Mouse (Mus musculus): ENCODE measurements at regions not wholly inside any gene's neighbourhood (a gene's known extent, or its start where the extent isn't known, plus 50 kb on each side); places are given as distances from the start of the nearest gene placed in this dataset.
"Not testable (repeated sequence)": the region's sequence is repeated elsewhere in the genome, so short reads cannot be mapped to it uniquely, and the experiment has no call there.

GRCm38 (mm10) chr5:28795130-28795758, 328.2 kb upstream of the Shh start:
- Histone ChIP-seq H3K36me3 (no peaks in the 10 kb centered on the region), H3K4me3 (no peak overlapping the region), H3K9ac (no peak overlapping the region), H3K27me3 (no peaks in the 10 kb centered on the region), H3K4me1 (no peaks in the 10 kb centered on the region), H3K27ac (no peak overlapping the region), H3K9me3 (replicated peaks) (no peaks in the 10 kb centered on the region), H3K4me2 (replicated peaks) (no peak overlapping the region)
- ATAC-seq (ENCODE audit: low FRiP score) = 0 out of 2 replicates have a peak, but pooled peaks have one; percentile 40
- 98% methylated on average over 6 of the region's 6 CpGs for WGBS

- no peaks in the 10 kb centered on the region for H3K9me3 ChIP-seq (replicated peaks)
- H3K36me3 ChIP-seq = no peaks in the 10 kb centered on the region
- H3K4me1 ChIP-seq = no peaks in the 10 kb centered on the region
- H3K27ac ChIP-seq = no peak overlapping the region
- no peak overlapping the region for H3K9ac ChIP-seq
- no peak overlapping the region for H3K4me2 ChIP-seq (replicated peaks)
- no peak overlapping the region for H3K4me3 ChIP-seq
- ATAC-seq (ENCODE audit: low FRiP score) = no peak
- 85% methylated on average over 2 of the region's 2 CpGs for WGBS
- no peaks in the 10 kb centered on the region for H3K27me3 ChIP-seq
Measured at GRCm38 (mm10) chr5:28793781-28794180, 326.7 kb upstream of the Shh start.

GRCm38 (mm10) chr5:28785347-28786060, 318.4 kb upstream of the Shh start:
- no peak for ATAC-seq (ENCODE audit: low FRiP score)
- no peak overlapping the region for H3K27ac ChIP-seq

GRCm38 (mm10) chr5:28784339-28784966, 317.4 kb upstream of the Shh start:
- Histone ChIP-seq H3K4me3 (no peak overlapping the region), H3K4me1 (no peaks in the 10 kb centered on the region), H3K27ac (no peak overlapping the region), H3K36me3 (no peaks in the 10 kb centered on the region), H3K9me3 (replicated peaks) (no peaks in the 10 kb centered on the region), H3K27me3 (no peaks in the 10 kb centered on the region), H3K4me2 (replicated peaks) (no peak overlapping the region), H3K9ac (no peak overlapping the region)
- ATAC-seq (ENCODE audit: low FRiP score) = no peak
- WGBS = 94% methylated on average over 6 of the region's 6 CpGs

More at GRCm38 (mm10) chr5:28785347-28786060, 318.4 kb upstream of the Shh start:
- H3K9ac ChIP-seq = no peak overlapping the region
- H3K36me3 ChIP-seq = no peaks in the 10 kb centered on the region
- H3K4me2 ChIP-seq (replicated peaks) = no peak overlapping the region
- H3K4me3 ChIP-seq = no peak overlapping the region
- no peaks in the 10 kb centered on the region for H3K27me3 ChIP-seq
- H3K4me1 ChIP-seq = no peaks in the 10 kb centered on the region
- WGBS = 80% methylated on average over 11 of the region's 11 CpGs
- no peaks in the 10 kb centered on the region for H3K9me3 ChIP-seq (replicated peaks)

- ATAC-seq (ENCODE audit: low FRiP score) = no peak
- H3K4me3 ChIP-seq = no peak overlapping the region
- no peaks in the 10 kb centered on the region for H3K9me3 ChIP-seq (replicated peaks)
- H3K9ac ChIP-seq = no peak overlapping the region
- no peaks in the 10 kb centered on the region for H3K36me3 ChIP-seq
- no peak overlapping the region for H3K4me2 ChIP-seq (replicated peaks)
- 88% methylated on average over 2 of the region's 2 CpGs for WGBS
- H3K27me3 ChIP-seq = no peaks in the 10 kb centered on the region
- H3K27ac ChIP-seq = no peak overlapping the region
- no peaks in the 10 kb centered on the region for H3K4me1 ChIP-seq
Measured at GRCm38 (mm10) chr5:28775648-28776359, 308.7 kb upstream of the Shh start.

GRCm38 (mm10) chr5:28771796-28772195, 304.7 kb upstream of the Shh start:
- Histone ChIP-seq H3K4me1 (no peaks in the 10 kb centered on the region), H3K9me3 (replicated peaks) (no peaks in the 10 kb centered on the region), H3K27ac (no peak overlapping the region), H3K4me2 (replicated peaks) (no peak overlapping the region), H3K4me3 (no peak overlapping the region), H3K27me3 (no peaks in the 10 kb centered on the region), H3K36me3 (no peaks in the 10 kb centered on the region), H3K9ac (no peak overlapping the region)
- no peak for ATAC-seq (ENCODE audit: low FRiP score)
- 76% methylated on average over 1 of the region's 1 CpGs for WGBS

- ATAC-seq (ENCODE audit: low FRiP score) = no peak
- Histone ChIP-seq H3K4me3 (no peak overlapping the region), H3K27me3 (no peaks in the 10 kb centered on the region), H3K4me1 (no peaks in the 10 kb centered on the region), H3K36me3 (no peaks in the 10 kb centered on the region), H3K27ac (no peak overlapping the region), H3K4me2 (replicated peaks) (no peak overlapping the region), H3K9me3 (replicated peaks) (no peaks in the 10 kb centered on the region), H3K9ac (no peak overlapping the region)
- WGBS = 93% methylated on average over 6 of the region's 6 CpGs
Measured at GRCm38 (mm10) chr5:28756171-28756948, 289.3 kb upstream of the Shh start.

GRCm38 (mm10) chr5:28751821-28752220, 284.8 kb upstream of the Shh start:
- not testable (repeated sequence) for H3K4me2 ChIP-seq (replicated peaks); H3K9ac ChIP-seq; H3K27me3 ChIP-seq; H3K4me3 ChIP-seq; H3K4me1 ChIP-seq; H3K36me3 ChIP-seq; ATAC-seq (ENCODE audit: low FRiP score); H3K27ac ChIP-seq; H3K9me3 ChIP-seq (replicated peaks)

GRCm38 (mm10) chr5:28734768-28735167, 267.7 kb upstream of the Shh start:
- no peak overlapping the region for H3K4me2 ChIP-seq (replicated peaks)
- no peak for ATAC-seq (ENCODE audit: low FRiP score)
- H3K4me1 ChIP-seq = no peaks in the 10 kb centered on the region
- H3K9ac ChIP-seq = no peak overlapping the region
- H3K9me3 ChIP-seq (replicated peaks) = no peaks in the 10 kb centered on the region
- no peak overlapping the region for H3K4me3 ChIP-seq
- WGBS = 81% methylated on average over 3 of the region's 3 CpGs
- no peaks in the 10 kb centered on the region for H3K36me3 ChIP-seq
- no peaks in the 10 kb centered on the region for H3K27me3 ChIP-seq
- no peak overlapping the region for H3K27ac ChIP-seq

GRCm38 (mm10) chr5:28722067-28722466, 255.0 kb upstream of the Shh start:
- H3K27me3 ChIP-seq = no peaks in the 10 kb centered on the region
- no peak overlapping the region for H3K4me2 ChIP-seq (replicated peaks)
- WGBS = 84% methylated on average over 3 of the region's 3 CpGs
- ATAC-seq (ENCODE audit: low FRiP score) = no peak
- H3K27ac ChIP-seq = no peak overlapping the region
- no peaks in the 10 kb centered on the region for H3K36me3 ChIP-seq
- no peak overlapping the region for H3K4me3 ChIP-seq
- H3K4me1 ChIP-seq = no peaks in the 10 kb centered on the region
- H3K9me3 ChIP-seq (replicated peaks) = no peaks in the 10 kb centered on the region
- no peak overlapping the region for H3K9ac ChIP-seq

GRCm38 (mm10) chr5:28714978-28715377, 247.9 kb upstream of the Shh start:
- 96% methylated on average over 4 of the region's 4 CpGs for WGBS
- no peaks in the 10 kb centered on the region for H3K36me3 ChIP-seq
- no peak overlapping the region for H3K4me2 ChIP-seq (replicated peaks)
- ATAC-seq (ENCODE audit: low FRiP score) = no peak
- no peak overlapping the region for H3K27ac ChIP-seq
- H3K9me3 ChIP-seq (replicated peaks) = no peaks in the 10 kb centered on the region
- H3K4me1 ChIP-seq = no peaks in the 10 kb centered on the region
- H3K4me3 ChIP-seq = no peak overlapping the region
- H3K9ac ChIP-seq = no peak overlapping the region
- H3K27me3 ChIP-seq = no peaks in the 10 kb centered on the region

- Histone ChIP-seq H3K4me2 (replicated peaks) (no peak overlapping the region), H3K9ac (no peak overlapping the region), H3K27ac (no peak overlapping the region), H3K4me1 (no peaks in the 10 kb centered on the region), H3K9me3 (replicated peaks) (no peaks in the 10 kb centered on the region), H3K27me3 (no peaks in the 10 kb centered on the region), H3K36me3 (no peaks in the 10 kb centered on the region), H3K4me3 (no peak overlapping the region)
- 80% methylated on average over 4 of the region's 4 CpGs for WGBS
- ATAC-seq (ENCODE audit: low FRiP score) = no peak
Measured at GRCm38 (mm10) chr5:28710517-28710916, 243.5 kb upstream of the Shh start.

All from hindbrain, embryonic 12.5 days (tissue).